Mouse (Mus musculus): ENCODE measurements around the gene Arhgap15. TPM values are rescaled to one million over a fixed set of nuclear protein-coding genes. Genes with fewer than 3 reads are reported as not detected.

Gene Arhgap15
- polyA plus RNA-seq, 1 experiment from 2014 or later: 0.38 TPM

DNA sequence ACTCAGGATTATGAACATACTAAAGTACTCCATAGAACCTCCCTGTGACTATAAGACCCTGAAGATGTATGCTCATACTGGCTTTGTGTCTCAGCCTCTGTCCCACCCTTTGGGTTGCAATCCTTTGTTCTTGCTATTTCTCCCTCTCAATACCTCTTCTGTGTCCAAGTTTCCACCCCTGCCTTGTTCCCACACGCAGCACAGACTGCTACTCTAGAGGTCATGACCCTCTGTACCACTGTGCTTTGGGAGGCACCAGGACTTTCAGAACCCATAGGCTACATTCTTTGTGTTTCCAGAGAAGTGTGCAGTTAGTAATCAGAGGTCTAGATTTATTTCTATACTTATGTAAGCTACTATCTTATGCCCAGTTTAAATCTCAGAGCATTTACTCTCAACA lies 648.6 kb downstream of the Arhgap15 start:
- Histone ChIP-seq H3K27ac (no peak overlapping the region), H3K4me2 (no peak overlapping the region), H3K27me3 (peaks cover 11% of the 10 kb centered on the region), H3K4me1 (peaks cover 19% of the 10 kb centered on the region), H3K36me3 (replicated peaks) (no peaks in the 10 kb centered on the region), H3K9me3 (no peaks in the 10 kb centered on the region), H3K4me3 (replicated peaks) (no peak overlapping the region), H3K9ac (no peak overlapping the region)
- 3% methylated on average over 1 of the region's 1 CpGs for WGBS
- ATAC-seq (ENCODE audit: low FRiP score): no peak

- Histone ChIP-seq H3K9ac (no peak overlapping the region), H3K27me3 (peaks cover 11% of the 10 kb centered on the region), H3K36me3 (replicated peaks) (no peaks in the 10 kb centered on the region), H3K27ac (no peak overlapping the region), H3K4me2 (no peak overlapping the region), H3K4me3 (replicated peaks) (no peak overlapping the region), H3K9me3 (no peaks in the 10 kb centered on the region), H3K4me1 (peaks cover 19% of the 10 kb centered on the region)
- peak; percentile 33; the same call in 1 of the 2 replicates for ATAC-seq (ENCODE audit: low FRiP score)
- 56% methylated on average over 4 of the region's 4 CpGs for WGBS
Observed at GRCm38 (mm10) chr2:44397735-44398337, 649.2 kb downstream of the Arhgap15 start.

GRCm38 (mm10) chr2:44399191-44399926 lies 650.7 kb downstream of the Arhgap15 start:
- no peak for ATAC-seq (ENCODE audit: low FRiP score)
- Histone ChIP-seq H3K36me3 (replicated peaks) (no peaks in the 10 kb centered on the region), H3K27ac (no peak overlapping the region), H3K4me2 (no peak overlapping the region), H3K9ac (no peak overlapping the region), H3K27me3 (no peaks in the 10 kb centered on the region; the same call in 1 of the 2 replicates), H3K4me1 (peaks cover 18% of the 10 kb centered on the region), H3K9me3 (no peaks in the 10 kb centered on the region), H3K4me3 (replicated peaks) (no peak overlapping the region)

- no peak for ATAC-seq (ENCODE audit: low FRiP score)
- WGBS: 82% methylated on average over 3 of the region's 3 CpGs
Observed at GRCm38 (mm10) chr2:44401704-44402422, 653.2 kb downstream of the Arhgap15 start.

DNA sequence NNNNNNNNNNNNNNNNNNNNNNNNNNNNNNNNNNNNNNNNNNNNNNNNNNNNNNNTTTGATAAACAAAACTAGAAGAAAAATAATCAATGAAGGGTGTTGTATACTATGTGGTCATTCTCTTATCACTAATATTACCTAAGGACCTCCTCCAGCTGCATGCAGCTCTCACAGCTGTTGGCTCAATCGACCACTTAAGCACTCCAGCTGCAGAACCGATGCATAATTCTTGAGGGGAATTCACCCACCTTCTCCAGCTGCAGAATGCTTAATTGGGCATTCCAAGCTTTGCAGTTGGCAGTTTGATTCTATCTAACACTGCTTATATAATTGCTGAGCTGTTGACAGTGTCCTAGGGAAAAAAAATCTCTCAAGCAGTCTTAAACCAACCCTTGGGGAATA lies 663.0 kb downstream of the Arhgap15 start:
- Histone ChIP-seq H3K9ac (no peak overlapping the region), H3K27ac (no peak overlapping the region), H3K27me3 (no peaks in the 10 kb centered on the region), H3K4me1 (peaks cover 3% of the 10 kb centered on the region; the same call in 1 of the 2 replicates), H3K4me3 (replicated peaks) (no peak overlapping the region), H3K4me2 (no peak overlapping the region), H3K36me3 (replicated peaks) (no peaks in the 10 kb centered on the region), H3K9me3 (no peaks in the 10 kb centered on the region)
- WGBS: 78% methylated on average over 2 of the region's 2 CpGs
- ATAC-seq (ENCODE audit: low FRiP score): no peak

More at GRCm38 (mm10) chr2:44401704-44402422, 653.2 kb downstream of the Arhgap15 start:
- Histone ChIP-seq H3K9me3 (peaks cover 11% of the 10 kb centered on the region), H3K4me2 (no peak overlapping the region), H3K27ac (no peak overlapping the region), H3K4me3 (replicated peaks) (no peak overlapping the region), H3K27me3 (no peaks in the 10 kb centered on the region), H3K4me1 (peaks cover 10% of the 10 kb centered on the region; the same call in 1 of the 2 replicates), H3K9ac (no peak overlapping the region), H3K36me3 (replicated peaks) (no peaks in the 10 kb centered on the region)

DNA sequence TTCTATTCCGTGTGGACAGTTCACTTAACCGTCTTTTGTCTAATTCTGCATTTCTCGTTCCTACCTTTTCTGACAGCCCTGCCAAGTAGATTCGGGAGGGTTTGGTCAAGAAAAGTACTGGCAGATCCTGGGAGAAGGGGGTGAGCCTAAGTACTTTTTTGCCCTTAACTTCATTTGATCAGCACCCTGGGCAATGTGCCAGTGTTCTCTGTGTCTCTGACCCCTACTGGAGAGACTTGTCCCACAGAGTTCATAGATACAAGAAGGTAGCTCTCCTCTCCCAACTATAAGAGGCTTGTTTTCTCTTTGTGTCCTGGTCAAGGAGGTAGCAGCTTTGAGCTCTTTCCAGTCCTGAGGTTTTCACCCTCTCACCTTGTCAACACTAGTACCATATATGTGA lies 667.7 kb downstream of the Arhgap15 start:
- Histone ChIP-seq H3K27me3 (no peaks in the 10 kb centered on the region), H3K27ac (no peak overlapping the region), H3K4me1 (peaks cover 3% of the 10 kb centered on the region; the same call in 1 of the 2 replicates), H3K36me3 (replicated peaks) (no peaks in the 10 kb centered on the region), H3K4me2 (no peak overlapping the region), H3K4me3 (replicated peaks) (no peak overlapping the region), H3K9me3 (no peaks in the 10 kb centered on the region), H3K9ac (no peak overlapping the region)
- no peak for ATAC-seq (ENCODE audit: low FRiP score)
- WGBS: 93% methylated on average over 4 of the region's 4 CpGs

- no peaks in the 10 kb centered on the region for H3K27me3 ChIP-seq
- H3K9ac ChIP-seq: no peak overlapping the region
- peaks cover 3% of the 10 kb centered on the region; the same call in 1 of the 2 replicates for H3K4me1 ChIP-seq
- no peak overlapping the region for H3K4me2 ChIP-seq
- no peak overlapping the region for H3K4me3 ChIP-seq (replicated peaks)
- WGBS: 77% methylated on average over 4 of the region's 4 CpGs
- ATAC-seq (ENCODE audit: low FRiP score): no peak
- H3K36me3 ChIP-seq (replicated peaks): no peaks in the 10 kb centered on the region
- H3K9me3 ChIP-seq: no peaks in the 10 kb centered on the region
- H3K27ac ChIP-seq: no peak overlapping the region
Observed at GRCm38 (mm10) chr2:44419547-44420225, 671.1 kb downstream of the Arhgap15 start.

GRCm38 (mm10) chr2:44430521-44430920 lies 681.9 kb downstream of the Arhgap15 start:
- 68% methylated on average over 9 of the region's 9 CpGs for WGBS
- Histone ChIP-seq H3K27me3 (no peaks in the 10 kb centered on the region), H3K9me3 (no peaks in the 10 kb centered on the region), H3K4me1 (peaks cover 3% of the 10 kb centered on the region; the same call in 1 of the 2 replicates), H3K36me3 (replicated peaks) (no peaks in the 10 kb centered on the region), H3K9ac (no peak overlapping the region), H3K27ac (no peak overlapping the region), H3K4me2 (no peak overlapping the region), H3K4me3 (replicated peaks) (no peak overlapping the region)
- no peak for ATAC-seq (ENCODE audit: low FRiP score)

DNA sequence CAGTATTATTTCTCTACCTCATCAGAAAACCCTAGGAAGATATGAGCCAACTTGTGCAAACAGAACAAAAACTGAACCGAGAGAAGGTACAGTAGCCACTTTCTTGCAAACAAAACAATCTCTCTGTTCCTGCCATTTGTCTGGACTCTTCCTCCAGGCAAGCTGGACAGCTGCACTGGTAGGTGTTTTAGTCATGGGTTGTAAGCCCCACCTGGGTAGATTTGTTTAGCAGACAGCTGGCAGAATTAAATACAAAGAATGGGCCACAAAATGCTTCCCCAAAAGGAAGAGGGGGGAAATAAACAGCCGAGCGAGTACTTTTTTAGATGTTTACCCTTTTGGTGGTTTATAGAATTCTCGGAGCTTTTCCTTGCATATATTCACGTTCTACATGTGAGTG lies 688.0 kb downstream of the Arhgap15 start:
- Histone ChIP-seq H3K4me1 (peaks cover 4% of the 10 kb centered on the region; the same call in 1 of the 2 replicates), H3K9ac (no peak overlapping the region), H3K27me3 (no peaks in the 10 kb centered on the region; the same call in 1 of the 2 replicates), H3K4me3 (replicated peaks) (no peak overlapping the region), H3K36me3 (replicated peaks) (no peaks in the 10 kb centered on the region), H3K4me2 (no peak overlapping the region), H3K9me3 (no peaks in the 10 kb centered on the region), H3K27ac (no peak overlapping the region)
- WGBS: 86% methylated on average over 5 of the region's 5 CpGs
- ATAC-seq (ENCODE audit: low FRiP score): no peak

DNA sequence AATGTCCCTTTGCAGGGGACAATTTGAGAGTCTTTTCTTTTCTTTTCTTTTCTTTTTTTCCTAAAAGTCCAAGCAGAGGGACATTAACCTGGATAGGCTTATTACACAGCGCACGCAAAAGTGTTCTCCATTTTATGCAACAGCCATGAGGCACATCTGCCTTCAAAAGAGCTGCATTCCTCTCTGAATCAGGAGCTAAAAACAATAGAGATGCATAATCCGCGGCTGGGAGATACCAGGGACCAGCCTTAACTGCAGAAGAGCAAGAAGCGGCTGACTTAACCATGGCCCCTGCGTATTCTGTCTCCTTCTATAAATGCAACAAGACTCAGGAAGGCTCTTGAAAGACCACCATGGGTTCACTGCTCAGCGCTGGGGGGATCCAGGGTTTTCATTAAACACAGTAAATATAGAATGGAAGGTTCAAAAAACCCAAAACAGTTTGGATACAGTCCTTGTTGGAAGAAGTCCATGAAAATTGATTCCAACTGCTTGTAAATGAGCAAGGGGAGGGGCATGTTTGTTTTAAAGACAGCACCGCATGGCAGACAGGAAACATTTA lies 689.0 kb downstream of the Arhgap15 start:
- no peaks in the 10 kb centered on the region for H3K36me3 ChIP-seq (replicated peaks)
- no peak overlapping the region for H3K9ac ChIP-seq
- peaks cover 8% of the 10 kb centered on the region for H3K9me3 ChIP-seq
- no peak overlapping the region for H3K27ac ChIP-seq
- 61% methylated on average over 8 of the region's 8 CpGs for WGBS
- no peak overlapping the region for H3K4me3 ChIP-seq (replicated peaks)
- no peaks in the 10 kb centered on the region; the same call in 1 of the 2 replicates for H3K27me3 ChIP-seq
- no peak for ATAC-seq (ENCODE audit: low FRiP score)
- no peak overlapping the region for H3K4me2 ChIP-seq
- peaks cover 4% of the 10 kb centered on the region; the same call in 1 of the 2 replicates for H3K4me1 ChIP-seq

DNA sequence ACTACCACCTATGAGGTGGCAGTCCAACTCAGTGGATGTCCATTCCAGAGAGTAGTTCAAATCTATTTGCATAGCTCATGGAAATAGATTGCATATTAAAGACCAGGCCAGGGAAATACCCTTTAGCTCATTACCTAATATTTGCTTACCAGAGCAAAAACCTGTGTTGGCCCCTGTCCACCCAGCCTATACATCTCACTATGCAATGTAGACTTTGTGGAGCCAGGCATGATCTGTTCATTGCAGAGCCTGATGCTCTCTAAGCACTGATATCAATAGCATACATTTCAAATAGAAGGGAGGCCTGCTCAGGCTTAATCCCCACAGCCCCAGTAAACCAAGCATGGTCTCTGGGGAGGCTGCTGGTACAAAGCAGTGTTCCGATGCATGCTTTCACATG lies 689.4 kb downstream of the Arhgap15 start:
- 96% methylated on average over 1 of the region's 1 CpGs for WGBS
- Histone ChIP-seq H3K4me1 (peaks cover 4% of the 10 kb centered on the region; the same call in 1 of the 2 replicates), H3K4me2 (no peak overlapping the region), H3K27ac (no peak overlapping the region), H3K36me3 (replicated peaks) (no peaks in the 10 kb centered on the region), H3K9me3 (peaks cover 8% of the 10 kb centered on the region), H3K4me3 (replicated peaks) (no peak overlapping the region), H3K9ac (no peak overlapping the region), H3K27me3 (no peaks in the 10 kb centered on the region; the same call in 1 of the 2 replicates)
- no peak for ATAC-seq (ENCODE audit: low FRiP score)

DNA sequence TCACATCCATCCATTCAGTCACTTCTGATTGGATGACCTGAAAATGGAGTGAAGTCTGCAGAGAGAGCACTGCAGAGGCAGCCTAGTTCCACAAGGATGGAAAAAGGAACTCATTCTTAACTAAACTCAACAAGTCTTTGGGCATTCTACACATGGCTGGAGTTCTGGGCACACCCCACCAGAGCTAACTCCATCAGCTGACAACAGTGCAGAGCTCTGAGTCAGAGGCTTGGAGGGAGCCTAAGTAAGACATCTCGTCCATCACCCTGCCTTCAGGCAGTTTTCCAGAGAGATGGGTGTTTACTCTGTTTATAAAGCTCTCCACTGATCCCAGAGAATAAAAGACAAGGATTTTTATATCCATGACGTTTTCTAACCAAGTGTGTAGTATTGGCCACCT lies 696.3 kb downstream of the Arhgap15 start:
- 84% methylated on average over 2 of the region's 2 CpGs for WGBS
- H3K27me3 ChIP-seq: no peaks in the 10 kb centered on the region
- H3K4me1 ChIP-seq: peaks cover 10% of the 10 kb centered on the region
- no peak overlapping the region for H3K9ac ChIP-seq
- H3K9me3 ChIP-seq: peaks cover 8% of the 10 kb centered on the region
- H3K36me3 ChIP-seq (replicated peaks): no peaks in the 10 kb centered on the region
- no peak overlapping the region for H3K4me3 ChIP-seq (replicated peaks)
- no peak for ATAC-seq (ENCODE audit: low FRiP score)
- H3K27ac ChIP-seq: no peak overlapping the region
- no peak overlapping the region for H3K4me2 ChIP-seq
